Mouse (Mus musculus): ENCODE results near the gene S100a6.

Gene S100a6

GRCm38 (mm10) chr3:90626266-90627021 is 13.8 kb downstream of the S100a6 start:
- in situ Hi-C loops (cut with MboI; ENCODE audit: low sequenced_read_pairs): no loop called here

- in situ Hi-C loops (cut with MboI; ENCODE audit: low sequenced_read_pairs): no loop called here
Measured at GRCm38 (mm10) chr3:90627366-90627765, 14.7 kb downstream of the S100a6 start.

GRCm38 (mm10) chr3:90627807-90628206 is 15.1 kb downstream of the S100a6 start:
- in situ Hi-C loops (cut with MboI; ENCODE audit: low sequenced_read_pairs): no loop called here

DNA sequence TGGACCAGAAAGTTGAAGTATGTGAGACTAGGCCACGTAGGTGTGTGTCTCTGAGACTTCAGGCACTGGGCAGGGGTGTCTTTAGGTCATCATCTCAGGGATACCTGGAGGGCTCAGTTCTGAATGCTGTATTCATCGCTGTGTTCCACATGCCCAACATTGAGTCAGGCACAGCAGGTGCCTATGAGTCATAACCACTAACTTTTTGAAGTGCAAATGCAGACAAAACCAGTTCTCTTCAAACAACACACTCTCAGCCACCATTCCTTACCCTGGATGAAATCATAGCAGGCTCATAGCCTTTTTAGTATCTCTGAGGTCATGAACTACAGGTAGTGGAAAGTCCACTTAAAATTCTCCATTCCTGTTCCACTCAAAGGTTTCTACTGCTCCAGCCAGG is 16.6 kb downstream of the S100a6 start:
- in situ Hi-C loops (cut with MboI; ENCODE audit: low sequenced_read_pairs): no loop called here

- in situ Hi-C loops (cut with MboI; ENCODE audit: low sequenced_read_pairs): no loop called here
Measured at GRCm38 (mm10) chr3:90631984-90632383, 19.3 kb downstream of the S100a6 start.

- in situ Hi-C loops (cut with MboI; ENCODE audit: low sequenced_read_pairs): no loop called here
Measured at GRCm38 (mm10) chr3:90638511-90639275, 26.0 kb downstream of the S100a6 start.

DNA sequence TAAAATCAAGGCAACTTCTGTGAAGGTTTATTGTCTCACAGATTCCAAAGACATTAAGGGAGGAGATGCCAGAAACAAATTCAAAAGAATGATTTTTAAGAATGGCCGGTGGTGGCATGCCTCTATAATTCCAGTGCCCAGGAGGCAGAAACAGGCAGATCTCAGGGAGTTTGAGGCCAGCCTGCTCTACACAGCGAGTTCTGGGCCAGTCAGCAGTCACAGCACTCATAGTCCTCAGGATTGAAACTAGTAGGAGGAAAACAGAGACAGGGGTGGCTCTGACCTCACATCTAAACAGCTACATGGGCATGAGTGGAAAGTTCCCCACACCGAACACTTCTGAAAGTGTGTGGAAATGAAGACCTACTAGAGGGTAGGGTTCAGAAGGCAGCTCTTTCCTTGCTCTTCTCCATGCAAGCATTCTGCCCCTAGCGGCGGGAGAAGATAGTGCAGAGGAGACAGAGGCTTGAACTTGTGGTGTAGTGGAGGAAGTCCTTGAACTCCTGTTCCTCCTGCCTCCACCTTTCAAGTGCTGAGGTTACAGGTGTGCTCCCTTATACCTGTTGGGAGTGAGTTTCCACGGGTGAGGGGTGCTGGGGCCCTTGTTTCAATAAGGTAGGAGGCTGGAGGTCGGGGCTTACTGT is 27.0 kb downstream of the S100a6 start:
- in situ Hi-C loops (cut with MboI; ENCODE audit: low sequenced_read_pairs): no loop called here

DNA sequence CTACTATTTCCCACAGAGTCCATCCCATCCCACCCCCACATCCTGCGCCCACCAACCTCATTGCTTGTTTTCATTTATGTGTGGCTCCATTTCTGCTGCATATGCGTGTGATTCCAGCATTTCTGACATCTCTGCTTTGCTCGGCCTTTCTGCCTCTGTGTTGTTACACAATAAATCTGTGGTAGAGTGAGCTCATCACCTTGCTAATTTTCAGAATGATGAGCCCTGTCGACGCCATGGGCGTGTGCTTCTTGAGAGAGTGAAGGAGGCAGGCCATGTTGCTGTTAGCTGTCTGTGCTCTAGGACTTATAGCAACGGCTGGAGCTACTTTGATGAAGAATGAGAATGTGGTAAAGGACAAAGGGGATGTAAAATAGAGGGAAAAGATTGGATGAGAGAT is 28.3 kb downstream of the S100a6 start:
- in situ Hi-C loops (cut with MboI; ENCODE audit: low sequenced_read_pairs): no loop called here

- in situ Hi-C loops (cut with MboI; ENCODE audit: low sequenced_read_pairs): no loop called here
Measured at GRCm38 (mm10) chr3:90644220-90644619, 31.5 kb downstream of the S100a6 start.

DNA sequence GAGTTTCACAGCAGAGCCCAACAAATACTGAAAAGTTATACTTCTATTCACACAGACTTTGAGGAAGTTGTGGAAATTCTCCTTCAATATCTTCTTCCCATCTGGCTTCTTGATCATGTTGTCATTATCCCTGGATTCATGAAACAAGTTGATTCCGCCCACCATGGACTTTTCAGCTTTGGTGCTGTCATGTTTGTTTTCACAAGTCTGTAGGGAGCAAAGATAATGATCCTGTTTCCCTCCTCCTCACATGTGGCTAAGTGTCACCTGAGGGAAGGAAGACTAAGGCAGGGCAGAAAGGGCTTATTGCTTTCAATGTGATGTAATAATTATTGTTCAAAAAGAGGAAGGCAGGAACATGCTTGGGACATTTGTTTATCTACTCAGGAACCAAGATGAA is 34.6 kb downstream of the S100a6 start:
- in situ Hi-C loops (cut with MboI; ENCODE audit: low sequenced_read_pairs): no loop called here

DNA sequence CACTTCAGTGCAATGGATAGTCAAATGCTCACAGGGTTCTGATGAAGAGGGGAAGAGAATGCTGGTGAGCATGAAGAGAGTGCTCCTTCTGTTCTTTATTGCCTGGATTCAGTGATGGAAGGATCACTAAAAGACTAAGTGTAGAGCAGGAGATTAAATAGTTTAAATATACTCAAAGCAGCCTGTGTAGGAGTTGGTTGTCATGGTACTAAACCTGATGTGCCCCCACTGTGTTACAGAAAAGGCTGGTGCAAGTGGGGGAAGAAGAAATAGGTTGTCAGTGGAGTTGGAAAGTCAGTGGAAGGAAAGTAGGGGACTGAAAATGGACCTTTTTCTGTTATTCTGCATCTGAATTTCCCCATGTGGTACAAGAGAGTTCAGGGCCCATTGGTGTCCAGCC is 36.3 kb downstream of the S100a6 start:
- in situ Hi-C loops (cut with MboI; ENCODE audit: low sequenced_read_pairs): no loop called here

DNA sequence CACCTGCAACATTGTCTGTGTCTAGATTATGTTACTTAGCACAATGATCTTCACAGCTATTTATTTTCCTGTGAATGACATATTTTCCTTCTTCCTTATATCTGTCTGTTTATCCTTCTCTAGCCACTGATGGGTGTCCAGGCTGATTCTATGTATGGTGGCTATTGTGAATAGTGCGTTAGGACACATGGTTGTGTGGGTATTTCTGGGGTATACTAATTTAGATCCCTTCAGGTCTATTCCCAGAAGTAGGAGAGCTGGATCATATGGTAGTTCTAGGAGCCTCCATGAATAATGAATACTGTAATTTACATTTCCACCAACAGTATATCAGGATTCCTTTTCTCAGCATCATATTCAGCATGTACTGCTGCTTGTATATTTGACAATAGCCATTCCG is 37.1 kb downstream of the S100a6 start:
- in situ Hi-C loops (cut with MboI; ENCODE audit: low sequenced_read_pairs): no loop called here

DNA sequence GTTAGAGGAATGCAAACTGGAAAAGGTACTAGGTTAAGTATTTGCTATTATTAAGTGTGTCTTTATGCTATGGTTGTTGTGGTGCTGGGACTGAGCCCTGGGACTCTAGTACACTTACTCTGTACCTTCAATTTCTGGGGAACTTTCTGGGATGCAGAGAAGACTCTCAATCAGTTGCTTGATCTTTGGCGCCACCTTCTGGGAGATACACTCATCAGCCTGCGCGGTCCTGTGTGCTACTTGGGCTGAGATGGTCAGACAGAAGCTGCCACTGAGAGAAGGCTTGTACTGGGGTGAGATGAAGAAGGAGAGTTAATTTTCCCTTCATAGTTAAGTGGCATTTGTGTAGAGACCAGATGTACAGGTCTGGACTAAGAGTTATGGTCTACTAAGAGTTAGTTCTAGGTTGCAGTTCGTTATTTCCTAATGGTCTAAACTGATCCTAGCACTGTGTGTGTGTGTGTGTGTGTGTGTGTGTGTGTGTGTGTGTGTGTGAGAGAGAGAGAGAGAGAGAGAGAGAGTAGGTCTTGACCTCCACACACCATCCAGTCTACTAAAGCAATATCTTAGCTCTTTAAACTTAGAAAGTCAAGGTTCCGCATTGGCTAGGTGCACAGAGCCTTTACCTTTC is 40.3 kb downstream of the S100a6 start:
- in situ Hi-C loops (cut with MboI; ENCODE audit: low sequenced_read_pairs): no loop called here

DNA sequence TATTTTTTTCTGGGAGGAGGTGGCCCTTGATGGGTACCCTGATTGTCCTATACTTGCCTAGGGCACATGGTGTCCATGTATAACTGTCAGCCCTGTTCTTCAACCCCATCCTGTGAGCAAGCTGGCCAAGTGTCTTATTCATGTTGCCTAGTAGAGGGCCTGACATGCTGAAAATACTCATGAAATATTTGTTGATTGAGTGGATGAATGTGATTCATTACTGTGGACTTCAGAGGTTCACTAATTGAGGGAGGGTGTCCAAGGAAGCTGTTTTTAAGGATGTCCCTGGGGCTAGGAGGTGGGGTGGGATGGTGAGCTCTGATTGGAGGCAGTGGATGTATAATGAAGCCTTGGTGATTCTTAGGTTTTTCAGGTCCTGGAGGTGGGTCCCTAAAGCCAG is 41.0 kb downstream of the S100a6 start, which contains the start of gene S100a7a:
Gene S100a7a, plus strand, starts transcription at position 301 of the 400 bp plus-strand sequence.
- in situ Hi-C loops (cut with MboI; ENCODE audit: low sequenced_read_pairs): no loop called here

DNA sequence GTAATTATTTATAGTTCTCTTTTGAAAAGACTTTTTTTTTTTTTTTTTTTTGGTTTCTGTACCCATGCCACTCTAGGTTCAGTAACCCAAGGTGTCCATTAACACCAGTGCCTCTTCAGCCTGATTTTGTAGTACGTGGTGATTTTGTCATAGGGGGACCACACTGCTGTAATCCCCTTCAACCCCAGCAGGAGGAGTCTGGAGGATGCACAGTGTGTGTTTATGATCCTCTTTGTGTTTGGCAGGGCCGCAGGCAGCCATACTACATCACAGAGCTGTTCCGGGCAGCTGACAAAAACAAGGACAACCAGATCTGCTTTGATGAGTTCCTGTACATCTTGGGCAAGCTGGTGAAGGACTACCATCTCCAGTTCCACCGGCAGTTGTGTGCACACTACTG is 44.7 kb downstream of the S100a6 start:
- in situ Hi-C loops (cut with MboI; ENCODE audit: low sequenced_read_pairs): no loop called here

DNA sequence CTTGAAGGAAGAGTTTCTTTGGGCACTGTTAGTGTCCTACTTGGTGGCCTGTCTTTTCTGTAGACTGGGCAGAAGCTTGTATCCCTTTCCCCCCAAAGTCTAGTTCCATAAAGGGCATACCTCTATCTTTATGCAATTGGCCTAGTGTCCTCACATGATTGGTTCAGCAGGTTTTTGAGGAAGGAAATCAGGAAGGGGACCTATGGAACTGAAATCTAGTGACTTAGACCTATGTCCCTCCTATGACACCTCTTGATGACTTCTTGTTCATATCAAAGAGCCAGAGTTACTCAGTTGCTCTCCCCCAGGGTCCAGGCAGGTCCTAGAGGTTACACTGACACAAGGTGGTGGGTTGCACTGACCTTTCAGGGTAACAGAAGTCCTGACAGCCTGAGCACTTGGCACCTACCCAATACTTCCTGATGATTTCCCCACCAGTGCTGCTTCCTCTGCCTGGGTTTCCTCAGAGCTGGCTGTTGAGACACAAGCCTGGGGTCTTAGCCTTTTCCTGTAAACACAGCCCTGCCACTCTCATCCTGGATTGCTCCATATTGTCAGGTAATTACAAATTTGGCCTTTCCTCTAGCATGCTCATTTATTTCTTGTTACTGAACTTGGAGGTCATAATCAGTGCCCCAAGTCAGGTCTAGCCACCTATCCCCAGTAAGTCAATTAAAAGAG is 46.8 kb downstream of the S100a6 start:
- in situ Hi-C loops (cut with MboI; ENCODE audit: low sequenced_read_pairs): no loop called here

- in situ Hi-C loops (cut with MboI; ENCODE audit: low sequenced_read_pairs): no loop called here
Measured at GRCm38 (mm10) chr3:90664219-90664618, 51.5 kb downstream of the S100a6 start.

DNA sequence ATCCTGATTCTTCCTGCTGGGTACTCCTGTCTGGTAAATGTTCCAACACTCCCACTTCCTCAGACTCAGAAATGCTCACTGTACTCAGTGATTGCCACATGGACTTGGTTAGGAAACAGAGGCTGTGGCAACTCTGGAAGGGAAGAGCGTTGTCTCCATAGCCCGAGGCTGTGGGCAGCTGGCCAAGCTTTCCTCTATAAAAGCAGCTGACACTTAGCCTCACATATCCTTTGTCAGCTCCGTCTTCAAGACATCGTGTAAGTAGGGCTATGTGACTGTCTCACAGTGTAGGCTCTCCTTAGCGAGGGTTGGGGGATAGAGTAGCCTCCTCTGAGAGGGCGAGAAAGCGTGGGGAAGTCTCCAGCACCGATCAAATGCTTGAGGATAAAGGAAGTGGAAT is 56.2 kb downstream of the S100a6 start, which contains the start of gene S100a8:
Gene S100a8, plus strand, starts transcription at position 133 of the 400 bp plus-strand sequence.
- in situ Hi-C loops (cut with MboI; ENCODE audit: low sequenced_read_pairs): no loop called here
